Mouse (Mus musculus) left cerebral cortex, adult 8-10 months (tissue): Measurements from ENCODE around the gene Col1a1. TPM values are rescaled to one million over a fixed set of nuclear protein-coding genes. Genes with fewer than 3 reads are reported as not detected.
A peak's percentile ranks its signal among the peaks of the same experiment; 100 is the strongest.

Experiments
- DNase-seq, 2 experiments: peaks; one replicate each; pipeline ENCODE4 v3.0.0; 2022; ENCODE audit warnings: low spot score in 2 of 2
- total RNA-seq, 4 experiments: library from RNA; stranded (reverse); gene quantifications; 2 replicates each; pipeline ENCODE4 v1.2.4; 2022

Col1a1 gene
- 10 to 100 TPM in 1 of 4 experiments, 1 to 10 TPM in 3; 7.0 to 10.2 (median 8.0) TPM for total RNA-seq

DNA sequence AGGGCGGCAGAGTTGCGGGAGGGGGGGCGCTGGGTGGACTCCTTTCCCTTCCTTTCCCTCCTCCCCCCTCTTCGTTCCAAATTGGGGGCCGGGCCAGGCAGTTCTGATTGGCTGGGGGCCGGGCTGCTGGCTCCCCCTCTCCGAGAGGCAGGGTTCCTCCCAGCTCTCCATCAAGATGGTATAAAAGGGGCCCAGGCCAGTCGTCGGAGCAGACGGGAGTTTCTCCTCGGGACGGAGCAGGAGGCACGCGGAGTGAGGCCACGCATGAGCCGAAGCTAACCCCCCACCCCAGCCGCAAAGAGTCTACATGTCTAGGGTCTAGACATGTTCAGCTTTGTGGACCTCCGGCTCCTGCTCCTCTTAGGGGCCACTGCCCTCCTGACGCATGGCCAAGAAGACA lies at the start of gene Col1a1:
Gene Col1a1, plus strand, starts transcription at position 180 of the 400 bp plus-strand sequence.
- no peak for DNase-seq

GRCm38 (mm10) chr11:94891155-94891554 lies 44.9 kb upstream of the Col1a1 start:
- DNase-seq: no peak

DNA sequence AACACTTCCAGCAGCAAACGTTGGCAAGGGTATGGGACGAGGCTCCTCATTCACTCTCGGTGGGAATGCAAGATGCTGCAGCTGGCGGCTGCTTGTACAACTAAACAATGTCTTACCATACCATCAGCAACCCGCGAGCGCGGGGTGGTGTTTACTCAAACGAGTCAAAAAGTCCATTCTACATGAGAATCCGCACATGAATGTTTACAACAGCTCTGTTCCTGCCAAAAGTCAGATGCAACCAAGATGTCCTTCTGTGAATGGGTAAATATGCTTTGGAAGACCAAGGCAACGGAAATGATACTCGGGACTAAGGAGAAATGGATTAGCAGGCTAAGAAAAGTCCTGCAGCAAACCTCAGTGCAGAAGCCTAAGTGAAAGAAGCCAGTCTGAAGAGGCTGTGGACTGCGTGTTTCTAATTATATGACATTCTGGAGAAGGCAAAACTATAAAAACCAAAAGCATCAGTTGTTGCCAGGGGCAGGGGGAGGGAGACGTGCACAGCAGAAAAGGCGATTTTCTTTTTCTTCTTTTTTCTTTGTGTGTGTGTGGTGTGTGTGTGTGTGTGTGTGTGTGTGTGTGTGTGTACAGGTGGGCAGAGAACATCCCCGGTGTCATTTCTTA lies 39.2 kb upstream of the Col1a1 start:
- no peak for DNase-seq

GRCm38 (mm10) chr11:94901231-94901630 lies 34.8 kb upstream of the Col1a1 start:
- no peak for DNase-seq

DNA sequence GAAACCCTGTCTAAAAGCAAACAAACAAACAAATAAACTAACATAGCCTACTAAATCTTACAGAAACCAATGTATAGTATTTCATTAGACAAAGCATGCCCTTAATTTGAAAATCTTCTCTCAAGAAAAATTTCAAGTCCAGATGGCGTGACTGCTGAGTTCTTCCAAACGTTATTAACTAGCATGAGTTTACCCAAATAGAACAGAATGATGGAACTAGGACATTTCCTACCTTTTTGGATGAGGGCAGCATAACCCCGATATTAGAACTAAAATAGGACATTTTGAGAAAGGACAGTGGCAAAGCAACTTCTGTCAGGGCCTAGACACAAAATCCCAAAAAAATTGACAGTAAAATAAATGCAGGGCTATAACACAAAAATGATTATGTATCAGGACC lies 31.7 kb upstream of the Col1a1 start:
- DNase-seq: no peak

DNA sequence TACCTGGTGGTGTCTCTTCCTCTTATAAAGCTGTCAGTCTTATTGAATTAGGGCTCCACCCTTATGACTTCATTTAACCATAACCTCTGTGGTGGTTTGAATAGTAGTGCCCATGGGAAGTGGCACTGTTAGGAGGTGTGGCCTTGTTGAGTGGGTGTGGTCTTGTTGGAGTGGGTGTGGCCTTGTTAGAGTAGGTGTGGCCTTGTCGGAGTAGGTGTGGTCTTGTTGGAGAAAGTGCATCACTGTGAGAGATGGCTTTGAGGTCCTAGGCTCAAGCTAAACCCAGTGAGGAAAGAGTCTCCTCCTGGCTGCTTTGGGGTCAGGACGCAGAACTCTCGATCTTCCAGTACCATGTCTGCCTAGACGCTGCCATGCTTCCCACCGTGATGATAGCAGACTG lies 25.1 kb upstream of the Col1a1 start:
- DNase-seq: no peak

DNA sequence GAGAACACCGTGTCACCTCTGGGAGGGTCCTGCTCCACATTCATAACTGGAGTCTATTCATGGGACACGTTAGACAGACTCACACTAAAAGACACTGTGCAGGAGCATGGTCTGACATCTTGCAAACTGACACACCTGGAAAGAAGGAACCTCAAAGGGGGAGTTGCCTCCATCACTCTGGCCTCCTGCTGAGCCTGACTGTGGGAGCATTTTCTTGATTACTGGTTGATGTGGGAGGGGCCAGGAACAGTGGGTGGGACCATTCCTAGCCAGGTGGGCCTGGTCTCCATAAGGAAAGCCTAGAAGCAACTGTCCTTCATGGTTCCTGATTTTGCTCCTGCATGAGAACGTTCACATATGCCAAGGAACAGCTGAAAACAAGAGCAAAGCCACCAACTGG lies 23.5 kb upstream of the Col1a1 start:
- no peak for DNase-seq

DNA sequence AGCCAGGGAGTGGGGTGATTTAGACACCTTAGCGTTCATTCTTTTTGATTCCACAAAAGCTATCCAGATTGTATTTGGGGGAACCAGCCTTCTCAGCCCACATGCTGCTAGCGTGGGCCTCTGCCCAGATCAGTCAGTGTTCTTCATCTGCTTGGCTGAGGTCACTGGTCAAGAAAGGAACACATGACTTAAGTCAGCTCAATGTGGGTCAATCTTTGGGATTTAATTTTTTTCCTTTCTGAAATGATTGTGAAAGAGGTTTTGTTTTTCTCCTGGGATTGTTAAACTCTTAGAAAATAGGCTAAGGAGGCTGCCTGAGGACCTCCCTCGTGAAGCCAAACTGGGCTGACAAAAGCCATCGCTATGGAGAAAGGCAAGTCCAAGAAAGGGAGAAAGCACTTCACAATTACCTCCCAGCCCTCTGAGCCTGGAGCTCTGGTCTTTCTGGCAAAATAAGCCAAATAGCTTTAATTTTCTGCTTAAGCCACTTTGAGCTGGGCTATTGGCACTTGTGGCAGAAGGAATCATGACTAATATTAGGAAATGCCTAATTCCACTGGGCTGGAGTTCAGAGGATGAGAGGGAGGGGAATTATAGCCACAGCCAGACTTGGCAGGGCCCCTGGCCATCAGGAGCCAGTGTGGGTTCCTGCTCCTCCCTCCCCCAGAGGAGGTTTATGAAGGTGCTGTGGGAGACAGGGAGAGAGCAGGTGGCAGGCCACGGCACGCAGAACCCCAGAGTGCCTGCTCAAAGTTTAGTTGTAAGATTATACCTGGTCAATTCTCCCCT lies 22.5 kb upstream of the Col1a1 start:
- DNase-seq: no peak

DNA sequence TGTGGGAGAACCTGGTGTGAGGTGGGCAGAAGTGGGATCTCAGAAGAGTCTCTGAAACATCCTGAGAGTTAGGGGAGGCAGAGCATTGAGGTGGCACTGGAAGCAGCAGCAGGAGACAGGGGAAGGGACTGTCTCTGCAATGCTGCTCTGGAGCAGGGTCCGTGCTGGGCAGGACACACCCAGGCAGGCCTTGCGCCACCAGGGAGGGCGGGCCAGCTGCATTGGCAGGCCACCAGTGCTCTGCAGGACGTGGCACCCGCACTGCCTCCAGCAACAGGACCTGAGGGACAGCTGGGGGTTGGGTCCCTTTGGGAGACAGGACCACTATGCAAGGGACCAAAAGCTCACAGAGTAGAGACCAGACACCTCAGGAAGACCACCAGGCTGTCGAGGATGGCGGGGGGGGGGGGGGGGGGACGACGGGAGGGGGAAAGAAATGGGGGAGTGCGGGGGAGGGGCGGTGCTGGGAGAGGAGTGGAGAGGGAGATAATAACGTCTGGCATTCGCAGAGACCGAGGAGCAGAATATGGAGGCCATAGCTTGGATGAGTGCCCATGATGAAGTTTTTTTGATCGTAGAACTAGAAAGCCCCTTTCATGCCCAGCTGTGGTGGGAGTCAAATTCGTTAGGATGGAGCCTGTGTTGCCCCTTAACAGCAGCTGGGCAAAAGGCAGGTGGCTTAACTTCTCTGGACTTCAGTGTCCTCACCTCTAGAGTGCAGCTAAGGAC lies 20.2 kb upstream of the Col1a1 start:
- no peak for DNase-seq

- DNase-seq: no peak
Measured at GRCm38 (mm10) chr11:94916477-94916876, 19.5 kb upstream of the Col1a1 start.

DNA sequence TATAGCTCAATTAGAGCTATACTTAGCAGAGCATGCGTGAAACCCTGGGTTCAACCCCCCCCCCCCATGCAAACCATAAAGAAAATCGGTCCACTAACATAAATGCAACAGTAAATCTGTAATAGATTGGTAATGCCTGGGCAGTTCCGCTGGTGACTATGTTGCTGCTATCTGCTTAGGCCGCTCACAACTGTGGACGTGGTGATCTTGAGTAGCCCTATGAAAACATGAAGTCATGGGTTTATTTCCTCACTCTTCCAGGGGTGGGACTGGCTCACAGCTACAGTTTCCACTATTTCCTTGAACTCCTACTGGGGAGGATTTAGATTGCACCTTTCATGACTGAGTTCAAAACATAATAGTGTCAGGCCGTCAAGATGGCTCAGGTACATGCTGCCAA lies 18.3 kb upstream of the Col1a1 start:
- DNase-seq: no peak

GRCm38 (mm10) chr11:94920996-94921401 lies 15.0 kb upstream of the Col1a1 start:
- DNase-seq: no peak

DNA sequence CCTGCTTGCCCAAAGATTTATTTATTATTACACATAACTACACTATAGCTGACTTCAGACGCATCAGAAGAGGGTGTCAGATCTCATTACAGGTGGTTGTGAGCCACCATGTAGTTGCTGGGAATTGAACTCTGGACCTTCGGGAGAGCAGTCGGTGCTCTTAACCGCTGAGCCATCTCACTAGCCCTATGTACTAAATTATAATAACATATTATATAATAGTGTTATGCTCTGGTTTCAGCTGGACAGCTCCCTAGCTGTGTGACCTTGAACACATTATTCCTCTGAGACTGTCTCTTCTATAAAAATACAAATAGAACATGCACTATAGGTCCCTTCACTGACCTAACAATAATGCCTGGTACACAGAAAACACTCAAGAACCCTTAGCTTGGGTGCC lies 11.0 kb upstream of the Col1a1 start:
- no peak for DNase-seq

DNA sequence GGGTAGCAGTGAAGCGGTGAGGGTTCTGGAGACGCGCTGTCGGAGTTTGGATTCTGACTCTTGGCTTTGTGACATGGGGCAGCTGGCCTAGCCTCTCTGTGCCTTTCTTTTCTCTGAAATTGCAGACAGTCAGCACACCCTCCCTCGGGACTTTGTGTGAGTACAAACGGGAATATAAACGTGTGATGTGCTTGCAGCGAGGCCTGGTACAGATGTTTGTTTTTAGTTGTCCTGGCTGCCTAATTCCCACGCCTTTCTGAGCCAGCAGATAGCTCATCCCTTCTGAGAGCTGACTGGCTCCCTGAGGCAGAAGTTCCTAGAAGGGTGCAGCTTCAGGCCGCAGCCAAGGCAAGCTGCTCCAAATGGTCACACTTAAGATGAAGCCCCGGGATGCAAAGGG lies 9.6 kb upstream of the Col1a1 start:
- no peak for DNase-seq

- no peak for DNase-seq
Measured at GRCm38 (mm10) chr11:94927771-94928291, 8.2 kb upstream of the Col1a1 start.

- DNase-seq: no peak
Measured at GRCm38 (mm10) chr11:94928820-94929219, 7.2 kb upstream of the Col1a1 start.

- no peak for DNase-seq
Measured at GRCm38 (mm10) chr11:94929599-94929998, 6.4 kb upstream of the Col1a1 start.

- DNase-seq: no peak
Measured at GRCm38 (mm10) chr11:94930151-94930550, 5.9 kb upstream of the Col1a1 start.

GRCm38 (mm10) chr11:94933584-94933983 lies 2.4 kb upstream of the Col1a1 start:
- DNase-seq: no peak

DNA sequence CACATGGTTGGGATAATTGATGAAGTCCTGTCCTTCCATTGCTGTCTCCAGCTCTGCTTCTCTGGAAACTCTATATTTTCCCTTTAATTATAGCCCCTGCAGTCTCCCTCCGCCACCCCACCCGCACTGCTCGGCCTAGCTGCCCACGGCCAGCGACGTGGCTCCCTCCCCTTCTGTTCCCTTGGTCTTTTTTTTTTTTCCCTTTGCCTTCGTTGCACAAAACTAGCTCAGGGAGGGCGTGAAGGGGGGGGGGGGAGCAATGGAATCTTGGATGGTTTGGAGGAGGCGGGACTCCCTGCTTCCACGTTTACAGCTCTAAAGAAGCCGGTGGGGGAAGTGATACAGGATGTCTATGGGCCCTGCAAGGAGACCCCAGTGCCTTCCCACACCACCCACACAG lies 1.5 kb upstream of the Col1a1 start:
- DNase-seq: no peak

DNA sequence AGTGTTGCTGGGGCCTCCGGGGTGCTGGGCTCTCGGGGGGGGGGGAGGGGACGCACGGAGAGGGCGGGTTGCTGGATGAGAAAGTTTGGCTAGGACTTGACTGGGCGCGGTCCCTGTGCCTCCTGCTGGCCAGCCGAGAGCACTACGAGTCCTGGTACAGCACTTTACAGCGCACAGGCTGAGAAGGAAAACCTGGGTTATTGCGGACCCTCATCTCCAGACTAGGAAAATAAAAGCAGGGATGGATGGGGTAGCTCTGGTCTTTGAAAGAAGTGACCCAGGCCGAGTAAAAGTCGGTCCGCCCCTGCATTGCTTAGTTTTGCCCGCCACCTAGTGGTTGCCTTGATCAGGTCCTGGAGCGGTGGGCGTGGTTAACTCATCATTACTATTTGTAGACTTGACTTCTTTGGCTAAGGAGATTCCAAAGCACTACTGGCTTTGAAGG lies 849 bp downstream of the Col1a1 start:
- peak; percentile 50 to 81 for DNase-seq

DNA sequence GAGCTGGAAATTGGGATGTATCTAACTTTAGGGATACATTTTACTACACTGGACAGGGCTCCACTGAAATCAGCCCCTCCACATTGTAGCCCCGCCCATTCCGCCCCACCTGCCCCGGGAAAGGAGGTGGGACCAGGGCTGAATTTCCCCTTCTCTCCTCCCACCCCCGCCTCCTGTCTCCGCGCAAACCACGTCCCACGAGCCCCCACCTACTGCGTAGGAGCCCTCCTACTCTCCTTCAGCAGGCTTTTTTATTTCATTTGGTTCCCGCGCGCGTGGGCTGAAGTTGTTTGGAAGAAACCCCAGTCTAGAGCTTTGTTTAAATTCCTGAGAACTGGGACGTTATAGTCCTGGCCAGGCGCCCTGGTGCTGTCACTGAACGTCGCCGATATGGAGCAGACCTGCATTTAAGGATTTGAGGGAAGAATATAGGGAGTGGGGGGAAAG lies 1.3 kb downstream of the Col1a1 start:
- peak; percentile 46 to 60 for DNase-seq
